Mouse (Mus musculus): ENCODE results near the gene Fam126a. TPM values are rescaled to one million over a fixed set of nuclear protein-coding genes. Genes with fewer than 3 reads are reported as not detected.

Gene Fam126a
- polyA plus RNA-seq, 1 experiment from 2014 or later, result 49.9 TPM

GRCm38 (mm10) chr5:23978516-23978915 is 52.0 kb downstream of the Fam126a start:
- H3K36me3 ChIP-seq (ENCODE audit: control insufficient read depth, insufficient read depth), result peaks cover 9% of the 10 kb centered on the region

GRCm38 (mm10) chr5:23974994-23975575 is 55.4 kb downstream of the Fam126a start:
- Histone ChIP-seq H3K36me3 (ENCODE audit: control insufficient read depth, insufficient read depth) (peaks cover 8% of the 10 kb centered on the region), H3K4me1 (replicated peaks; ENCODE audit: control insufficient read depth, insufficient read depth, low read length) (no peaks in the 10 kb centered on the region), H3K27me3 (replicated peaks; ENCODE audit: control insufficient read depth, insufficient read depth, low read length) (no peaks in the 10 kb centered on the region), H3K4me2 (ENCODE audit: low read length) (no peak overlapping the region), H3K27ac (ENCODE audit: low read length) (no peak overlapping the region), H3K9me3 (ENCODE audit: control insufficient read depth, low read length) (no peaks in the 10 kb centered on the region), H3K4me3 (replicated peaks; ENCODE audit: low read length) (no peak overlapping the region), H3K9ac (replicated peaks; ENCODE audit: low read depth, low read length) (no peak overlapping the region)
- ATAC-seq, result no peak
- 92% methylated on average over 3 of the region's 3 CpGs for WGBS

More at GRCm38 (mm10) chr5:23978516-23978915, 52.0 kb downstream of the Fam126a start:
- Histone ChIP-seq H3K9ac (replicated peaks; ENCODE audit: low read depth, low read length) (no peak overlapping the region), H3K4me2 (ENCODE audit: low read length) (no peak overlapping the region), H3K27ac (ENCODE audit: low read length) (no peak overlapping the region), H3K4me1 (replicated peaks; ENCODE audit: control insufficient read depth, insufficient read depth, low read length) (no peaks in the 10 kb centered on the region), H3K9me3 (ENCODE audit: control insufficient read depth, low read length) (no peaks in the 10 kb centered on the region), H3K4me3 (replicated peaks; ENCODE audit: low read length) (no peak overlapping the region), H3K27me3 (replicated peaks; ENCODE audit: control insufficient read depth, insufficient read depth, low read length) (no peaks in the 10 kb centered on the region)
- 91% methylated on average over 14 of the region's 14 CpGs for WGBS
- no peak for ATAC-seq

- WGBS, result 35% methylated on average over 5 of the region's 5 CpGs
- Histone ChIP-seq H3K27me3 (replicated peaks; ENCODE audit: control insufficient read depth, insufficient read depth, low read length) (no peaks in the 10 kb centered on the region), H3K4me3 (replicated peaks; ENCODE audit: low read length) (no peak overlapping the region), H3K4me2 (ENCODE audit: low read length) (no peak overlapping the region), H3K36me3 (ENCODE audit: control insufficient read depth, insufficient read depth) (peaks cover 4% of the 10 kb centered on the region; the same call in 1 of the 2 replicates), H3K27ac (ENCODE audit: low read length) (no peak overlapping the region), H3K9ac (replicated peaks; ENCODE audit: low read depth, low read length) (no peak overlapping the region), H3K4me1 (replicated peaks; ENCODE audit: control insufficient read depth, insufficient read depth, low read length) (peaks cover 5% of the 10 kb centered on the region), H3K9me3 (ENCODE audit: control insufficient read depth, low read length) (no peaks in the 10 kb centered on the region)
- ATAC-seq, result no peak
Measured at GRCm38 (mm10) chr5:23967705-23968104, 62.8 kb downstream of the Fam126a start.

DNA sequence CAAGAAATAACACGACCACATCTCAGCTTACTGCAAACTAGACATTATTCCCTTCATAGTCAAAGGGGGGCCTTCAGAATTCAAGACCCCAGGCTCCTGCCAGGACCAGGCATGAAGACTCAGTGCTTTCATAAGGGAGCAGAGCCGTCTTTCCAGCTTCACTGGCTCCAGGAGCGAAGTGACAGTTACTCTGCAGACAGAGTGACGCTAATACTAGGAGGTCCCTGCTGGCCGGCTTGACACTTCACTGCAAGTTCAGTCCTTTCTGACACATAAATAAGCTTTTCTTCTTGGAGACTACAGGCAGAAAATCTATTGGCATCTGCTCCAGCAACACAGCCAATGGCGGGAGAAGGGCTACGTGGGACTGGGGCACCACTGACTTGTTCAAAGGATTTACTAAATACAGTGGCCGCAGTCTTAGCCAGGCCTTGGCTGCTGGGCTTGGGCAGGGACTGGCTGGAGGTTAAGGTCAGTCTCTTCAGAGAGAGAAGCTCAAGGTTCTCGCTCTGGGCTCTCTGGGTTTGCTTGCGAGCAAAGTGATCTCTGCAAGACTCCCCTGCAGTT is 65.8 kb downstream of the Fam126a start:
- Histone ChIP-seq H3K9ac (replicated peaks; ENCODE audit: low read depth, low read length) (no peak overlapping the region), H3K36me3 (ENCODE audit: control insufficient read depth, insufficient read depth) (peaks cover 4% of the 10 kb centered on the region; the same call in 1 of the 2 replicates), H3K27ac (ENCODE audit: low read length) (no peak overlapping the region), H3K9me3 (ENCODE audit: control insufficient read depth, low read length) (no peaks in the 10 kb centered on the region), H3K4me2 (ENCODE audit: low read length) (no peak overlapping the region), H3K4me3 (replicated peaks; ENCODE audit: low read length) (no peak overlapping the region), H3K4me1 (replicated peaks; ENCODE audit: control insufficient read depth, insufficient read depth, low read length) (peaks cover 5% of the 10 kb centered on the region), H3K27me3 (replicated peaks; ENCODE audit: control insufficient read depth, insufficient read depth, low read length) (no peaks in the 10 kb centered on the region)
- ATAC-seq, result no peak
- 77% methylated on average over 10 of the region's 10 CpGs for WGBS

DNA sequence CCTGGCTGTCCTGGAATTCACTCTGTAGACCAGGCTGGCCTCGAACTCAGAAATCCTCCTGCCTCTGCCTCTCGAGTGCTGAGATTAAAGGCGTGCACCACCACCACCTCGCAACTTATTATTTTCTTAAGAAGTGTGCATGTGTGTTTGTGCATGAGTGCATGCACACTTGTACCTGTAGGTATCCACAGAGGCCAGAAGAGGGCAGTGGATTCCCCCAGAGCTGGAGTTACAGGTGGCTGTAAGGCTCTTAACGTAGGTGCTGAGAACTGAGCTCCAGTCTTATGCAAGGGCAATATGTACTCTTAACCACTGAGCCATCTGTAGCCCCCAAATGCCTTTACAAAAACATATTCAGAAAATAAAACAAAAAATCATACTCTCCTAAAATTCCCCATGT is 77.4 kb downstream of the Fam126a start:
- Histone ChIP-seq H3K4me3 (replicated peaks; ENCODE audit: low read length) (no peak overlapping the region), H3K27ac (ENCODE audit: low read length) (no peak overlapping the region), H3K4me1 (replicated peaks; ENCODE audit: control insufficient read depth, insufficient read depth, low read length) (no peaks in the 10 kb centered on the region), H3K9me3 (ENCODE audit: control insufficient read depth, low read length) (no peaks in the 10 kb centered on the region), H3K9ac (replicated peaks; ENCODE audit: low read depth, low read length) (no peak overlapping the region), H3K36me3 (ENCODE audit: control insufficient read depth, insufficient read depth) (no peaks in the 10 kb centered on the region), H3K27me3 (replicated peaks; ENCODE audit: control insufficient read depth, insufficient read depth, low read length) (no peaks in the 10 kb centered on the region), H3K4me2 (ENCODE audit: low read length) (no peak overlapping the region)
- 94% methylated on average over 5 of the region's 5 CpGs for WGBS
- no peak for ATAC-seq

DNA sequence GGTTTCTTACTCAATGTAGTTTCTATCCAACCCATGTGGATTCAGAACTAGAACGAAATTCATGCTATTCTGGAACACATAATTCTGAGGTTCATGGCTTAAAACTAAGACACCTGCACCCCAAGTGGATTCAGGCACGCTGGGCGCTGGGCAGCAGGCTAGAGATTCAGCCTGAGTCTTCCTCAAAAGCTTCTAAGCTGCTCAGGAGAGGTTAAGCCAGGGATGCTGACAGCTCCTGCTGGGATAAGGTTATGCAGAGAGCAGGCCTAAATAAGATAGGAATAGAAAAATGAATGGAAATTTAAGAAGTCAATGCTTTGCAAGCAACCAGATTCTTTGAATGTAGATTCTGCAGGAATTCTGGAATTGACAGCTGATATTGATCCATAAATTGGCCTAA is 82.4 kb downstream of the Fam126a start:
- Histone ChIP-seq H3K9me3 (ENCODE audit: control insufficient read depth, low read length) (no peaks in the 10 kb centered on the region), H3K4me3 (replicated peaks; ENCODE audit: low read length) (no peak overlapping the region), H3K27ac (ENCODE audit: low read length) (no peak overlapping the region), H3K9ac (replicated peaks; ENCODE audit: low read depth, low read length) (no peak overlapping the region), H3K27me3 (replicated peaks; ENCODE audit: control insufficient read depth, insufficient read depth, low read length) (no peaks in the 10 kb centered on the region), H3K4me1 (replicated peaks; ENCODE audit: control insufficient read depth, insufficient read depth, low read length) (no peaks in the 10 kb centered on the region), H3K4me2 (ENCODE audit: low read length) (no peak overlapping the region), H3K36me3 (ENCODE audit: control insufficient read depth, insufficient read depth) (no peaks in the 10 kb centered on the region)
- ATAC-seq, result no peak
- 26% methylated on average over 3 of the region's 3 CpGs for WGBS

DNA sequence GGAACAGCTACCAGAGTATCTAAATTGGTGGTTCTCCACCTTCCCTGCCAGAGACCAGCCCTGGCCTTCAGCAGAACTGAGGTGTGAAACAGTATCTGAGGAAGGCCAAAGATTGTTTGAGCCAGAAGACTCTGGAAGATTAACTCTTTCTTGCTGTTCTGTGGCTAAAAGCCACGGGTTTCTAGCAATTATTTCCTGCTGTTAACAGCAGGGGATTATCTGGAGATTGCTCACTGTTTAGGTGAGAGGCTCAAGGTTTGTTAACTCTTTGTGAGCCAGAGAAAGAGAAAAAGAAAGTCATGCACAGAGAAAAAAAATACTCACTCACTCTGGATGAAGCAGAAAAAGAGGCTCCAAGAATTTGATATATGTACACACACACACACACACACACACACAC is 85.4 kb downstream of the Fam126a start:
- Histone ChIP-seq H3K9ac (replicated peaks; ENCODE audit: low read depth, low read length) (no peak overlapping the region), H3K36me3 (ENCODE audit: control insufficient read depth, insufficient read depth) (no peaks in the 10 kb centered on the region), H3K27ac (ENCODE audit: low read length) (no peak overlapping the region), H3K4me2 (ENCODE audit: low read length) (no peak overlapping the region), H3K4me1 (replicated peaks; ENCODE audit: control insufficient read depth, insufficient read depth, low read length) (no peaks in the 10 kb centered on the region), H3K27me3 (replicated peaks; ENCODE audit: control insufficient read depth, insufficient read depth, low read length) (no peaks in the 10 kb centered on the region), H3K4me3 (replicated peaks; ENCODE audit: low read length) (no peak overlapping the region), H3K9me3 (ENCODE audit: control insufficient read depth, low read length) (no peaks in the 10 kb centered on the region)
- no peak for ATAC-seq
- 0% methylated on average over 1 of the region's 1 CpGs for WGBS

GRCm38 (mm10) chr5:23943534-23943933 is 87.0 kb downstream of the Fam126a start:
- ATAC-seq, result no peak
- H3K27ac ChIP-seq (ENCODE audit: low read length), result no peak overlapping the region
- no peaks in the 10 kb centered on the region for H3K36me3 ChIP-seq (ENCODE audit: control insufficient read depth, insufficient read depth)
- 93% methylated on average over 2 of the region's 2 CpGs for WGBS
- H3K9ac ChIP-seq (replicated peaks; ENCODE audit: low read depth, low read length), result no peak overlapping the region
- H3K27me3 ChIP-seq (replicated peaks; ENCODE audit: control insufficient read depth, insufficient read depth, low read length), result no peaks in the 10 kb centered on the region
- H3K4me1 ChIP-seq (replicated peaks; ENCODE audit: control insufficient read depth, insufficient read depth, low read length), result no peaks in the 10 kb centered on the region
- no peak overlapping the region for H3K4me3 ChIP-seq (replicated peaks; ENCODE audit: low read length)
- H3K9me3 ChIP-seq (ENCODE audit: control insufficient read depth, low read length), result no peaks in the 10 kb centered on the region
- H3K4me2 ChIP-seq (ENCODE audit: low read length), result no peak overlapping the region

- H3K4me1 ChIP-seq (replicated peaks; ENCODE audit: control insufficient read depth, insufficient read depth, low read length), result peaks cover 5% of the 10 kb centered on the region
- ATAC-seq, result no peak
- H3K9me3 ChIP-seq (ENCODE audit: control insufficient read depth, low read length), result no peaks in the 10 kb centered on the region
- no peaks in the 10 kb centered on the region for H3K27me3 ChIP-seq (replicated peaks; ENCODE audit: control insufficient read depth, insufficient read depth, low read length)
- 85% methylated on average over 12 of the region's 12 CpGs for WGBS
- H3K4me3 ChIP-seq (replicated peaks; ENCODE audit: low read length), result no peak overlapping the region
- H3K4me2 ChIP-seq (ENCODE audit: low read length), result no peak overlapping the region
- no peaks in the 10 kb centered on the region for H3K36me3 ChIP-seq (ENCODE audit: control insufficient read depth, insufficient read depth)
- H3K9ac ChIP-seq (replicated peaks; ENCODE audit: low read depth, low read length), result no peak overlapping the region
- H3K27ac ChIP-seq (ENCODE audit: low read length), result no peak overlapping the region
Measured at GRCm38 (mm10) chr5:23923481-23924165, 106.9 kb downstream of the Fam126a start.
